Mouse (Mus musculus) frontal cortex, postnatal 14 days (tissue): ENCODE results near the gene Riok2.

Experiments
- DNase-seq, 2 experiments: peaks; one replicate each; pipeline ENCODE4 v3.0.0; 2022; ENCODE audit warnings: low spot score in 2 of 2

Riok2 gene

GRCm38 (mm10) chr17:17408137-17408536, 34.0 kb downstream of the Riok2 start:
- DNase-seq = no peak

- DNase-seq = no peak
These were observed 34.8 kb downstream of the Riok2 start for GRCm38 (mm10) chr17:17408720-17409478.

GRCm38 (mm10) chr17:17409601-17410000, 35.5 kb downstream of the Riok2 start:
- no peak for DNase-seq

GRCm38 (mm10) chr17:17411443-17411842, 37.3 kb downstream of the Riok2 start:
- no peak for DNase-seq

- no peak for DNase-seq
These were observed 38.1 kb downstream of the Riok2 start for GRCm38 (mm10) chr17:17412176-17412575.

- no peak for DNase-seq
These were observed 40.1 kb downstream of the Riok2 start for GRCm38 (mm10) chr17:17414206-17414605.

- DNase-seq = no peak
These were observed 50.6 kb downstream of the Riok2 start for GRCm38 (mm10) chr17:17424609-17425307.

- DNase-seq = no peak
These were observed 51.3 kb downstream of the Riok2 start for GRCm38 (mm10) chr17:17425308-17425813.

- no peak for DNase-seq
These were observed 51.8 kb downstream of the Riok2 start for GRCm38 (mm10) chr17:17425906-17426305.

- no peak for DNase-seq
These were observed 54.8 kb downstream of the Riok2 start for GRCm38 (mm10) chr17:17428888-17429287.

GRCm38 (mm10) chr17:17433679-17434078, 59.6 kb downstream of the Riok2 start:
- DNase-seq = no peak

- no peak for DNase-seq
These were observed 64.6 kb downstream of the Riok2 start for GRCm38 (mm10) chr17:17438576-17439191.

- DNase-seq = no peak
These were observed 67.9 kb downstream of the Riok2 start for GRCm38 (mm10) chr17:17441876-17442498.

- no peak for DNase-seq
These were observed 70.3 kb downstream of the Riok2 start for GRCm38 (mm10) chr17:17444297-17444886.
